Mouse (Mus musculus) kidney, postnatal 4 days (tissue): Measurements from ENCODE around the gene Pla2g6.

Experiments
- DNase-seq, 2 experiments: peaks; one replicate each; pipeline ENCODE4 v3.0.0; 2021; ENCODE audit warnings: mixed read lengths in 2 of 2

Pla2g6 gene

DNA sequence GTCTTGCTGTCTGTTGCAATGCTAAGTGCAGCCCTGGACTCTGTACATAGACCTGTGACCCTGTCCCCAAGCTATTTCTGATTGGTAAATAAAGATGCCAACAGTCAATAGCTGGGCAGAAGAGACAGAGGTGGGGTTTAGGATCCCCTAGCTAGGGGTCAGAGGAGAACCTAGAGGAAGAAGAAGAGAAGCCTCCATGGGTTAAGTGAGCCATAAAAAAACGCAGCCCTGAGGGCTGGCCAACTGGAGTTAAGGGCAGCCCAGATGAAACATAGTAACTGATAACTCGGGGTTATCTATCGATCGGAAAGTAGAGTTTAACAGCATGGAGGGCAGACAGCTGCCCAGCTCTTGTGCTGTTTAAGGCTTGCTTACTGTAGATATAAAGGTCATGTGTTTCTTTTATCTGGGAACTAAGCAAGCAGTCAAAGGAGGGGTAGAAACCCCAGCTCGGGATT is 6.4 kb downstream of the Pla2g6 start:
- no peak for DNase-seq

- DNase-seq: no peak
Observed at GRCm38 (mm10) chr15:79313848-79314369, 14.3 kb downstream of the Pla2g6 start.

DNA sequence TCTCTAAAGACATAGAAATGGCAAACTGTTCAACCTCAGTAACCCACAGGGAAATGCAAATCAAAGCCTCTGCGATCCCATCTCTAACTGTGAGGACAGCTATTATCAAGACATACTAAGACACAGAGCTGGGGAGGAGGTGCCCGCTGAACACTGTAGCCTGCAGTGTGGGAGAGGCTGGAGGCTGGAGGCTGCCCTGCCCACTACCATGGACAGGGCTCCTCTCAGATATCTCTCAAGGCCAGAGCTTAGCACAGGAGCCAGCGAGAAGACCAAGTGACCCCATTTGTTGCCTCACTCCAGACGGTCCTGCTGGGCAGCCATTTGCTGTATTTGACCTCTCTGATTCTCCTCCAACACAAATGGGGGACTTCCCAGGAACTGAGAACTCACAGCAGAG is 20.3 kb downstream of the Pla2g6 start:
- DNase-seq: no peak

- DNase-seq: no peak
Observed at GRCm38 (mm10) chr15:79306043-79306637, 22.1 kb downstream of the Pla2g6 start.

DNA sequence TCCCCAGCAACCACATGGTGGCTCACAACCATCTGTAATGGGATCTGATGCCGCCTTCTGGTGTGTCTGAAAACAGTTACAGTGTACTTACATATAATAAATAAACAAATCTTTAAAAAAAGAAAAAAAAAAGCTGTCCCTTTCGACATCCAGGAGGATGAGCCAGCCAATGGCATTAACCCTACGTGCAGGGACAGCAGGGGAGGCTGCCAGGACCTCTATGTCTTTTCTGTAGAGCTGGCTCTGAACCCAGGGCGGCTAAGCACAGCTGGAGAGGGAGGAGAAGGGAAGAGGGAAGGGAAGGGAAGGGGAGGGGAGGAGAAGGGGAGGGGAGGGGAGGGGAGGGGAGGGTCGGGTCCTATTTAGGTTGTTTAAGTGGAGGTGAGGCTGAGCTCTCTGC is 23.4 kb downstream of the Pla2g6 start:
- DNase-seq: no peak

GRCm38 (mm10) chr15:79303725-79304124 is 24.5 kb downstream of the Pla2g6 start:
- peak; percentile 50 to 62 for DNase-seq

DNA sequence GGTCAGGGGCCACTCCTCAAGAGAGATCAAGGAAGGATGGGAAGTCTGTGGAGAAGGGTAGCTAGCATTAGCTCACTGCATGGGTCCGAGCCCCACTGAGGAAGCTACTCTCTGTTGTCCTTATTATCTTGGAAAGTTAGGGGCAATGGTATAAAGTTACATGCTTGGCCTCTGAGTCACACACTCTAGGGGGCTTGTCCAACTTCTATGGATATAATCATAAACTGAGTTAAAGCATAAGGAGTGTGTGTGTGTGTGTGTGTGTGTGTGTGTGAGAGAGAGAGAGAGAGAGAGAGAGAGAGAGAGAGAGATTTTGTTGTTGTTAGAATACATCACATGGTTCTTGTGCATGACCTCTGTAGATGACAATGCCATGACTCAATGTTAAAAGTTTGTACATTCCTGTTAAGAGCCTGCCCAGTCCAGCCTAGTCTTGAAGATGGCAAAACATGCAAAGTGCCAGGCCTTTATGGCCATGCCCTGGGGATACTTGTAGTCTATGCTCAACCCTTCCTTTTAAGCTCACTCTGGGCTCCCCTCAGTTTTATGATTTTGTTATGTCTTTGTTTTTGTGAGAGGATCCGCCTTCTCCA is 28.5 kb downstream of the Pla2g6 start:
- no peak for DNase-seq

GRCm38 (mm10) chr15:79298553-79298952 is 29.6 kb downstream of the Pla2g6 start:
- DNase-seq: no peak

DNA sequence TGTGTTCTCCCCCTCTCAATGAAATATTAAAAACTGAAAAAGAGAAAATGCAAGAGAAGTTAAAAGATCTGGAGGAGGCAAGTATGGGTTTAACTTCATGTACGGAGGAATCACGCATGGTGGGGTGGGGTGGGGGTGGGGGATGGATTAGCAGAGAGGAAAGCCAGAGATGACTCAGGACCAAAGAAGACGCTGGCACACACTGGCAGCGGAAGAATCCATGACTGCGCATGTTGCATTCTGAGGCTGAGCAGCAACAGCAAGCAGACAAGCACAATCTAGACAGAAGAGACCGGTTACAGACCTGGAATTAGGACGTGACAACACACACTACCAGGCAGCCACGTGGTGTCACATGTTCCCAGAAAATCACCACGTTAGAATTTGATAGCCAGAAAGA is 35.4 kb downstream of the Pla2g6 start:
- no peak for DNase-seq

- no peak for DNase-seq
Observed at GRCm38 (mm10) chr15:79290340-79290739, 37.9 kb downstream of the Pla2g6 start.

GRCm38 (mm10) chr15:79289441-79289840 is 38.7 kb downstream of the Pla2g6 start:
- DNase-seq: no peak

- DNase-seq: no peak
Observed at GRCm38 (mm10) chr15:79288387-79288786, 39.8 kb downstream of the Pla2g6 start.

DNA sequence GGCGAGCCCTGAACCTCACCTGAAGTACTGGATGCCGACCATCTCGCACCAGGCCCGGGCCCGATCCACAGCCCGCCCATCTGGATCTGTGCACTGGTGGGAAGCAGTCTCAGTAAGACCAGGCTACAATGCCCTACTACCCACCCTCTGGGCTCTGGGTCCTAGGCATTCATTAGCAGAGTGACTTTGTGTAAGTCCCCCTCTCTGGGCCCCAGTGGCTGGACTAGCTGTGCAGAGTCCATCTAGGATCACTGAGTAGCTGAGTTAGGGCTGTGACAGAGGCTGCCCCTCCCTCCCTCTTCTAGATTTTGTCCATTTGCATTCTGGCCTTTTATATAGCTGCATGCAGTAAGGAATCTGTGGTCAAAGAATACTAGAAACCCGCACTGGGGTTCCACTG is 41.1 kb downstream of the Pla2g6 start:
- peak in 1 of 2 experiments; percentile 62 for DNase-seq

DNA sequence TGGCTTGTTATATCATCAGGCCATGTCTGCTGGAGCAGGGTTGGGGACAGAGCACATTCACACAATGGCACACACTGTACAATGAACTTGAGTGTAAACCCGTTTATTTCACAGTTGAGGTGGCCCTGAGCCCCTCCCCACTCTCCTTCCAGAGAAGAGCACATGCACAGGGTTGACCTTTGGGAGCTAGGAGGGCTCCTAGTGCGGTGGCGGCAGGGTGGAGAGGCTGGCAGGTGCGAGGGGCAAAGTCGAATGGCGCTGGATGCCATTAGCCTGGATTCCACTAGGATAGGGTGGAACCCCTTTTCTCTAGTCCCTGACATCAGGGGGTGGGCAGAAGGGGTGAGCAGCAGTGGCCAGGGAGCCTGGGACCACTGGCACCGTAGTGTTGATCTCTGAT is 42.0 kb downstream of the Pla2g6 start:
- peak; percentile 43 to 62 for DNase-seq

GRCm38 (mm10) chr15:79285399-79285798 is 42.8 kb downstream of the Pla2g6 start, which contains the start of gene Baiap2l2:
Baiap2l2 (minus strand) TSS chr15:79285537.
- peak; percentile 78 to 85 for DNase-seq

GRCm38 (mm10) chr15:79283371-79283770 is 44.8 kb downstream of the Pla2g6 start:
- peak in 1 of 2 experiments; percentile 34 for DNase-seq

DNA sequence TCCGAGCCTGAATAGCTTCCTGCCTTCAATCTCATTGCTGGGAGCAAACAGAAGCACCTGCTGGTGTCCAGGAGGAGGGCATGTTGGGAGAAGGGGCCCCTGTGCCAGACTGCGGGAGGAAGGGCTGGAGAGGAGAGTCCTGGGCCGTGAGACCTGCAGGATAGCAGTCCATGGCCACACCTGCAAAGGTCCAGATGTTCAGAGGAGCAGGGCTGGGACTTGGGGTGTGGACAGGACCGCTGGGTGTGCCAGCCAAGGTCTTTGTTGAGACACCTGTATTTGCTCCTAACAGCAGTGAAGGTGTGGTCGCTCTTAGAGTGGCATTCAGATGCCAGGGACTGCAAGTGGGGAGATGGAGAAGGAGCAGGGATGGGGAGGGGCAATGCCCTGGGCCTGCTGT is 45.8 kb downstream of the Pla2g6 start:
- DNase-seq: no peak

GRCm38 (mm10) chr15:79281389-79281788 is 46.8 kb downstream of the Pla2g6 start:
- DNase-seq: no peak

DNA sequence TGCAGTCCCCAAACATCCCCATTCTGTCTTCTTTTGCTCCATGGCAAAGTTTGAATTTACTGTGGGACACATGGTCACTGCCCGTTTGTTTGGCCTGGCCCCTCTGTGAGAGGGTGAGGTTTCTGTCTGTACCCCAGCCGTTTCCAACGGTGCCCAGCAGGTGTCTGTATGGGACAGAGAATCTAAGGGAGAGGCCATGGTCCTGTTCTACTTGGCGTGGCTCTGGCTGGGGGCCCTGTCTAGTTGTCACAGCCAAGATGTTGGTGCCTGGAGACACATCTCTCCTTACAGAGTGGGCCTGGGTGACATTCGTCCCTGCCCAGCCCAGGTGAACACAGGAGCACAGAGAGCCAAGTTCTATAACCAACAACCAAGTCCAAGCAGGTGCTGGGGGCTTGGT is 47.3 kb downstream of the Pla2g6 start:
- peak in 1 of 2 experiments; percentile 47 for DNase-seq

GRCm38 (mm10) chr15:79280209-79280608 is 48.0 kb downstream of the Pla2g6 start:
- peak; percentile 51 to 63 for DNase-seq

- DNase-seq: no peak
Observed at GRCm38 (mm10) chr15:79277728-79278127, 50.5 kb downstream of the Pla2g6 start.

DNA sequence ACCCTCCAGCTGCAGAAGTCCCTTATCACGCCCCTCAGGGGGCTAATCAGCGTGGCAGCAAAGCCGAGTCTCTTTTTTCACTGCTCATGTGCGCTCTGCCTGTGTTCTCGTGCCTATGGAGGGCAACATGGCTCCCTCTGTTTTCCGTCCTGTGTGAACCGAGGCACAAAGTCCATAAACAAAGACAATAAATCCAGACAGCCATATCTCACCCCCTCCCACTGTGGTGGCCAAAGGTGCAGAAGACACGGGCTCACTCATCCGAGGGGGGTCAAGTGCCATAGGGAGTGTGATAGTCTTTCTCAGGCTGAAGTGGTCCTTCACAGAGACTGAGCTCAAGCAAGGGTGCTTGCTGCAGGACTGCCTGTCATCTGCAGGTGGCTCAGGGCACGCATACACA is 55.2 kb downstream of the Pla2g6 start:
- no peak for DNase-seq

DNA sequence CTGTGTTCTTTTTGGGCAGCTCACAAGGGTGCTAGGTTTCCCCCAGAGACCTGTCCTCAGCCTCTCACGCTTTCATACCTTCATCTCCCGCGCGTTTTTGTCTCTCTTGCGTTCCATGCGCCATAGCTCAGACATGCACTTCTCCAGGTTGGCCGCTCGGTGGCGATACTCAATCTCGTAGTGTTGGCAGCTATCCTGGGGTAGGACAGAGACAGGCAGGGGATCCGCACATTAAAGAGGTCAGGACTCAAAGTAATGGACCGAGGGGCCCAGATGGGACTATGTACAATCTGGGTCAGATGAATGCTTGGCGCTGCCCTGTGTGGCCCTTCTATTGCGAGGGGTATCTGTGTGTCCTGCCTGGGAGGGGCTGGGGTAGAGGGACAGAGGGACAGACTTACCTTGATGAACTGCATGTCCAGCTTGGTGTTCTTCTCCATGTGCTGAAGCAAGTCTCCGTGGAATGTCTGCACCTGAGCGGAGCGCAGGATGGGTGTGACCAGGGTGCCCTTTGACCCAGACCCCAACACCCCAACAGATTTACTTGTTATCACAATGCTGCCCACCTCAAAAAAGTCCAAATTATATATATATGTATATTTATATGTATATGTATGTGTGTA is 57.0 kb downstream of the Pla2g6 start:
- peak; percentile 68 to 70 for DNase-seq
